Mouse (Mus musculus): Measurements from ENCODE around the gene Gpr156.

DNA sequence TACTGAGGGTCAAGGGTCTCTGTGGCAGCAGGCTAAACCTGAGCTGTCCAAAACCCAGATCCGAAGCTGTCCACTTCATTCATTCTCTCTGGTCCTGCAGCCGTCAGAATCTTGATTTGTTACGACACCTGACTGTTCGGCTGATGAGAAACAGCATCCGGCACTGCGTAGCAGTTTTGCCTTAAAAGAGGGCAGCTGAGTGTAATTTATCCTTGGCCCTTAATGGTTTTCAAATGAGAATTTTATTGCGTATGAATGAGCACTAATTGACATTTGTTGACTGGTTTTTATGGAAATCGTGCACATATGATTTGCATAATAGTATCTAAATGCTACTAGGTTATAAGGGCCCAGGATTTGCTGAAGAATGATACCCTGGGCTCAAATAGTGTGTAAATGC, 21.0 kb downstream of the Gpr156 start:
- no peak for TF ChIP-seq CTCF (conservative IDR thresholded peaks at IDR 0.05; ENCODE audit: low read length)
- TF ChIP-seq POU5F1 (IDR thresholded peaks at IDR 0.05; ENCODE audit: borderline replicate concordance, low read length) = no peak

Measured in E14TG2a.4 (cell line).